Mouse (Mus musculus) liver, postnatal 0 days (tissue): Measurements from ENCODE around the gene Bcl6. TPM values are rescaled to one million over a fixed set of nuclear protein-coding genes. Genes with fewer than 3 reads are reported as not detected.

Experiments used
- ATAC-seq: fragments of 200-750 bp; cut with Nextera tagmentation; 2 replicates; pipeline ENCODE4 v1.8.0; 2017; ENCODE audit warnings: mild to moderate bottlenecking, moderate library complexity
- DNase-seq: peaks from one replicate; pipeline ENCODE4 v3.0.0-alpha.2; 2016
- H3K27ac ChIP-seq: fragments of 300-500 bp; sonication (generic); 2 replicates; pipeline ENCODE4 v1.5.1; 2014; ENCODE audit warnings: antibody characterized with exemption, moderate library complexity, mild to moderate bottlenecking, low read depth
- H3K27me3 ChIP-seq: fragments of 300-500 bp; sonication (generic); 2 replicates; pipeline ENCODE4 v1.6.1; 2014; ENCODE audit warnings: low read length, control low read depth, mixed read lengths; ENCODE audit not compliant: insufficient read depth
- H3K36me3 ChIP-seq: fragments of 300-500 bp; sonication (generic); replicated peaks from 2 replicates; pipeline ENCODE4 v1.6.1; 2014; ENCODE audit warnings: mild to moderate bottlenecking, control low read depth, low read length, moderate library complexity, mixed read lengths; ENCODE audit not compliant: insufficient read depth
- H3K4me1 ChIP-seq: fragments of 300-500 bp; sonication (generic); 2 replicates; pipeline ENCODE4 v1.6.1; 2014; ENCODE audit warnings: antibody characterized with exemption, mild to moderate bottlenecking, control low read depth; ENCODE audit not compliant: insufficient read depth
- H3K4me2 ChIP-seq: fragments of 300-500 bp; sonication (generic); 2 replicates; pipeline ENCODE4 v1.6.1; 2014; ENCODE audit warnings: low read depth, mild to moderate bottlenecking, low read length, moderate library complexity, mixed read lengths
- H3K4me3 ChIP-seq: fragments of 300-500 bp; sonication (generic); 2 replicates; pipeline ENCODE4 v1.5.1; 2014; ENCODE audit warnings: low read depth, low read length
- H3K9ac ChIP-seq: fragments of 300-500 bp; sonication (generic); replicated peaks from 2 replicates; pipeline ENCODE4 v1.6.1; 2014; ENCODE audit warnings: mild to moderate bottlenecking, moderate library complexity
- H3K9me3 ChIP-seq: fragments of 300-500 bp; sonication (generic); 2 replicates; pipeline ENCODE4 v1.6.1; 2016; ENCODE audit warnings: mild to moderate bottlenecking, control low read depth, low read length, mixed read lengths
- CTCF ChIP-seq: sonication (generic); IDR thresholded peaks from 2 replicates; pipeline ENCODE4 v1.5.1; 2016; ENCODE audit warnings: antibody characterized with exemption, low read depth
- EP300 ChIP-seq: IDR thresholded peaks from 2 replicates; pipeline ENCODE4 v1.6.1; 2016; ENCODE audit warnings: antibody characterized with exemption, low read depth, mild to moderate bottlenecking
- WGBS: fragments of 180-500 bp; shearing (Covaris S2); extraction: QIAGEN DNeasy Blood & Tissue Kit; methylation state at CpG from one replicate; pipeline ENCODE4 v1.1.7; 2014; ENCODE audit not compliant: insufficient replicate concordance; 5-methylcytosine and 5-hydroxymethylcytosine counted together
- polyA plus RNA-seq: library from polyadenylated mRNA; unstranded; fragments of >200 nt; fragmentation: Nextera tagmentation; extraction: Ambion mirVana; gene quantifications from 2 replicates; pipeline ENCODE4 v1.2.1, GENCODE M21; 2015

Bcl6 gene
- polyA plus RNA-seq, 1 experiment from 2014 or later, result 0.69 TPM

DNA sequence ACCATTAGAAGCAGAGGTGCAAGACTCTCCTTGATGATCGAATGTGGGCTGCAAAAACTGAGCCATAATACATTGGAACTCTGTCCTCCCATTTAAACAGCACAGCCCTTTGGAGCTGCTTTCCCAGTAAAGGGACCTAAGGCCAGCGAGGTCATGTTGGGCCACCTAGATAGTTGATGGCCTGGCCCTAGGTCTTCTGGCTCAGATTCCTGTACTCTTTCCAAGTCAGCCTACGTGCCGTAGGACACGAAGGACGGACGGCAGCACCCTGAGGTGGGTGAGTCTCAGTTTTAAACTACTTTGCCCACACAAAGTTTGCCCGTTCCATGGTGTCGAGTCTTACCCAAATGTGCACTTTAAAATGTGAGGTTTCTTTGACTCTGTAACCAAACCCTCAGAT lies 9.2 kb downstream of the Bcl6 start:
- H3K9ac ChIP-seq, result no peak overlapping the region
- 63% methylated on average over 9 of the region's 9 CpGs for WGBS
- ATAC-seq (no peak), DNase-seq (no peak)
- no peak for TF ChIP-seq CTCF
- no peak for TF ChIP-seq EP300
- peaks cover 18% of the 10 kb centered on the region for H3K4me1 ChIP-seq
- no peak overlapping the region for H3K4me3 ChIP-seq
- peaks cover 6% of the 10 kb centered on the region; the same call in 1 of the 2 replicates for H3K36me3 ChIP-seq
- no peak overlapping the region; the same call in 1 of the 2 replicates for H3K27ac ChIP-seq
- H3K27me3 ChIP-seq, result no peaks in the 10 kb centered on the region
- no peaks in the 10 kb centered on the region for H3K9me3 ChIP-seq
- no peak overlapping the region for H3K4me2 ChIP-seq

DNA sequence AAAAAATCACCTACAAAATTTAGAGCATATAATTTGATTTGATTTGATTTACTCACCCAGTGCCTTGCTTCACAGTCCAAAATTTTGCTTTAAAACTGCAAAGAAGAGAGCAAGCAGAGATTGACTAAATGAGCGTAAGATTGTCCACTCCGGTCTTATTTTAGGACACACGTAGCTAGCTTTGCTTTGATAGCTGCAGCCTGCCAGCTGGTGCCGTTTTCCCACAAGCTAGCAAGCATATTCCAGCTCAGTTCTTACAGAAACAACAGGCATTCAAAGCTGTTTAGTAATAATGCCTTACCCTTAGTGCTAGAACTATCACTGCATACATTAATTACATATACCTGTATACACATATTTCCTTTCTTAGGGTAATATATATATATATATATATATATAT lies 10.2 kb downstream of the Bcl6 start:
- Histone ChIP-seq H3K4me2 (no peak overlapping the region), H3K27me3 (no peaks in the 10 kb centered on the region), H3K9ac (no peak overlapping the region), H3K4me1 (peaks cover 14% of the 10 kb centered on the region), H3K4me3 (no peak overlapping the region), H3K27ac (no peak overlapping the region), H3K9me3 (no peaks in the 10 kb centered on the region), H3K36me3 (peaks cover 9% of the 10 kb centered on the region; the same call in 1 of the 2 replicates)
- TF ChIP-seq CTCF, result no peak
- no peak for TF ChIP-seq EP300
- ATAC-seq, result no peak
- 73% methylated on average over 4 of the region's 4 CpGs for WGBS
- DNase-seq, result no peak

DNA sequence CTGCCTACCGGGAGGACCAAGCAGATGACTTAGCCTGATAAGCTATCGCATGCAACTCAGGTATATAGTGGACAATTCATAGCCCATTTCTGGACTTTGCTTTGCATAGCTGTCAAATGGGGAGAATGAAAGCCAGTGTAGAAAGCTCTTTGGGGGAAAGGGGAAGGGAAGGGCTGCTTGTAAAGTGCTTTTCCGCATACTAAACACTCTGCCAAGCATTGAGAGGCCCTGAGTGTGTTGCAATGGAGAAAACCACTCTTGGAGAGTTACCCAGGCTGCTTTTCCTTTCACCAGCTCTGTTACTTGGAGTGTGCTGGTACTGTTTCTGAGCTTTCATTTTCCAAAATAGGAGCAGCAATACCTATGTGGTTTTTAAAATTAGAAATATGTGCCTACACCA lies 10.9 kb downstream of the Bcl6 start:
- DNase-seq (no peak), ATAC-seq (no peak)
- H3K27me3 ChIP-seq, result no peaks in the 10 kb centered on the region
- TF ChIP-seq EP300 (no peak), CTCF (no peak)
- peaks cover 12% of the 10 kb centered on the region for H3K4me1 ChIP-seq
- WGBS, result 70% methylated on average over 3 of the region's 3 CpGs
- H3K4me2 ChIP-seq, result no peak overlapping the region
- no peak overlapping the region for H3K27ac ChIP-seq
- no peak overlapping the region for H3K9ac ChIP-seq
- H3K4me3 ChIP-seq, result no peak overlapping the region
- H3K36me3 ChIP-seq, result peaks cover 9% of the 10 kb centered on the region; the same call in 1 of the 2 replicates
- no peaks in the 10 kb centered on the region for H3K9me3 ChIP-seq

DNA sequence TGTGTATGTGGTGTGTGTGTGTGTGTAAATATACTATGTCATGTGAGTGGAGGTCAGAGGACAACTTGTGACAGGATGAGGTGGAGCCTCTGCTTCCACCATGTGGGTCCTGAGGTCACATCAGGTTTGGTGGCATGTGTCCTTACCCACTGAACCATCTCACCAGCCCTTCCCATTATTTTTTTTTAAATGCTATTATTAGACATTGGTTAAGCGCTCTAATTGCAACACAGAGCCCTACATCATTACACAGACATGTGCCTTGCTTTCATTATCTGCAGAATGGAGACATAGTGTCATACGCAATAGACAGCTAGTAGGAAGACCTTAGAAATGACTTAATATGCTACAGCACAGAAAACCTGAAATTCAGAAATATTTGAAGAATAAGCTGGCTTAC lies 12.5 kb downstream of the Bcl6 start:
- TF ChIP-seq EP300 (no peak), CTCF (no peak)
- H3K4me1 ChIP-seq, result peaks cover 10% of the 10 kb centered on the region
- H3K9me3 ChIP-seq, result no peaks in the 10 kb centered on the region
- no peaks in the 10 kb centered on the region for H3K27me3 ChIP-seq
- DNase-seq, result no peak
- H3K4me2 ChIP-seq, result no peak overlapping the region
- 75% methylated on average over 2 of the region's 2 CpGs for WGBS
- peaks cover 9% of the 10 kb centered on the region; the same call in 1 of the 2 replicates for H3K36me3 ChIP-seq
- no peak for ATAC-seq
- H3K4me3 ChIP-seq, result no peak overlapping the region
- H3K27ac ChIP-seq, result no peak overlapping the region
- no peak overlapping the region for H3K9ac ChIP-seq

DNA sequence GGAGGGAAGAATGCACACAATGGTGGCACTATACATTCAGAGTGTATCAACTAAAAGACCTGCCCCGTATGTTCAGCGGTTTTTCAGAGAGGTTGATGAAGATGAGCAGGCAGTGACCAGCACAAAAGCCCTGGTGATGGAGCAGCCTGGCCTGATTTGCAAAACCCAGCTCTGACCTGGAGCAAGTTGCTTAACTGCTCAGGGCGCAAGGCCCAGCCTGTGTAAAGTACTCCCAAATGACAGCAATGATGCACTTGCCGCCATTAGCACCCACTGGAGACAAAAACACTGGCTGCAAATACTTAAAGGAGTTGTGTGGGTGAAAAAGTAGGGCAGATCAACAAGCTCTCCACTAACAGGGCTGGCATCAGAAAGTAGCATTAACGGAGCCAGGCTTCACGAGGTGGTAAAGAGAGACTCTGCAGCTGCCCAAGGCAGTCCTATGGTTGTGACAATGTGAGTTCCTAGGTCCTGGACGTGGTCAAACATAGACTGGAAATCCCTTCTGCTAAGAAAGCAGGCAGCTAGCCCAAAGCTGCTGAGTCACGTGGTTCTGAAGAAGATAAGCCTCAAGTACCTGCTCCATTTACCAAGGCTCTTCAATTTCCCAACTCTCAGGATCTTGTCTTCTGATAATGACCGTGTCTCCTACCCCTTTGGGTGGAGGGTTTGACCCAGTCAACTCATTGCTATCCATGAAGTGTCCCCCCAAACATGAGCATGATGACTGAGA lies 14.9 kb downstream of the Bcl6 start:
- H3K36me3 ChIP-seq, result peaks cover 9% of the 10 kb centered on the region; the same call in 1 of the 2 replicates
- no peak overlapping the region for H3K4me3 ChIP-seq
- no peaks in the 10 kb centered on the region for H3K4me1 ChIP-seq
- DNase-seq, result no peak
- H3K27me3 ChIP-seq, result no peaks in the 10 kb centered on the region
- ATAC-seq, result no peak
- no peak overlapping the region for H3K9ac ChIP-seq
- 70% methylated on average over 9 of the region's 9 CpGs for WGBS
- no peak overlapping the region for H3K4me2 ChIP-seq
- TF ChIP-seq CTCF (no peak), EP300 (no peak)
- no peaks in the 10 kb centered on the region for H3K9me3 ChIP-seq
- no peak overlapping the region for H3K27ac ChIP-seq

DNA sequence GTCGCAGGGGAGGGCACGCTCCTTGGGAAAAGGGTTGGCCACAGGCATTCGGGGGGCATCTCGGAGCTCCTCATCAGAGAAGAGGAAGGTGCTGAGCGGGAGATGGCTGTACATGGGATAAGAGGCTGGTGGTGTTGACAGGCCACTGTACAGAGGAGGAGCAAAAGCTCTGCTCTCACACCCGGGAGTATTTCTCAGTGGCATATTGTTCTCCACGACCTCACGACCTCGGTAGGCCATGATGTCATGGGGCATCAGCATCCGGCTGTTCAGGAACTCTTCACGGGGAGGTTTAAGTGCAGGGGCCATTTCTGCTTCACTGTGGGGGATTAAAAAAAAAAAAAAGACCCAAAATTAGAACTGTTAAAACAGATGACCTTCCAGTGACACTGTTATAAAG lies 15.8 kb downstream of the Bcl6 start:
- Histone ChIP-seq H3K27me3 (no peaks in the 10 kb centered on the region), H3K9me3 (peaks cover under 1% of the 10 kb centered on the region; the same call in 1 of the 2 replicates), H3K27ac (no peak overlapping the region), H3K4me1 (no peaks in the 10 kb centered on the region), H3K4me2 (peak overlapping the region; percentile 62), H3K4me3 (peak overlapping the region; percentile 15; the same call in 1 of the 2 replicates), H3K9ac (no peak overlapping the region), H3K36me3 (peaks cover 12% of the 10 kb centered on the region)
- DNase-seq (no peak), ATAC-seq (no peak)
- 70% methylated on average over 11 of the region's 11 CpGs for WGBS
- TF ChIP-seq CTCF (no peak), EP300 (no peak)
